Mouse (Mus musculus): ENCODE measurements around the gene Gm49352. TPM values are rescaled to one million over a fixed set of nuclear protein-coding genes. Genes with fewer than 3 reads are reported as not detected.

Gm49352 gene
- not detected in 2 replicates for polyA plus RNA-seq (2012; rRNA removed)

GRCm38 (mm10) chr13:61568074-61568473 is at the start of gene Gm49352:
Gm49352 (minus strand) TSS chr13:61568174.

GRCm38 (mm10) chr13:61570027-61570426 is 2.1 kb upstream of the Gm49352 start, which contains the start of gene Cts3:
Cts3 (minus strand) TSS chr13:61570127.

DNA sequence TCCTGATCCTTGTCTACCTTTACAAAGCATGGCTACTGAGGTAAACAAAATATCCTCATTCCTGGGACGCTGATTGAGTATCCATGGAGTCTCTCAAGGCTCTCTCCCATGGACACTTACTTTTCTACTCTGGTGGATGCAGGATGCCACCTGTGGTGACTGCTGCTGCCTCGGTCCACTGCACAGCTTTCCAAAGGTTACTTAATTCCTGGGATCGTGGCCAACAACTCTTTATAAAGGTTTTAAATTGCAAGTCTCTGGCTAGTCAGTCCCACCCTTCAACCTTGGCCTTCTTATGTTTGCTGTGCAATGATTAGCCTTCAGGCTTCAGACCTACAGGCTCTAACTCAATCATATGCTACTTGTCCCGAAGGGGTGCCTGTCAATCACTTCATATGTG is 26.3 kb downstream of the Gm49352 start, which contains the start of gene Ctsm:
Ctsm (minus strand) TSS at position 209 of the 400 bp plus-strand sequence.

Other genes with a start within 250 kb of the Gm49352 start
- gene Cts7, start 210.0 kb downstream of the Gm49352 start, polyA plus RNA-seq (2012; rRNA removed), result not detected in 2 replicates
- not detected in 2 replicates for gene Ctsm, start 26.3 kb downstream of the Gm49352 start, polyA plus RNA-seq (2012; rRNA removed)
- not detected in 2 replicates for gene Cts3, start 2.0 kb upstream of the Gm49352 start, polyA plus RNA-seq (2012; rRNA removed)